Mouse (Mus musculus) hindbrain, embryonic 11.5 days (tissue): Measurements from ENCODE around the gene Pax1. TPM values are rescaled to one million over a fixed set of nuclear protein-coding genes. Genes with fewer than 3 reads are reported as not detected.

Experiments
- ATAC-seq: fragments of 200-750 bp; cut with Nextera tagmentation; 2 replicates; pipeline ENCODE4 v1.8.0; 2017; ENCODE audit warnings: mild to moderate bottlenecking, moderate TSS enrichment, moderate library complexity; ENCODE audit not compliant: low FRiP score
- DNase-seq: peaks from one replicate; pipeline ENCODE4 v3.0.0-alpha.2; 2015; ENCODE audit warnings: low spot score
- H3K27ac ChIP-seq: fragments of 300-500 bp; sonication (generic); 2 replicates; pipeline ENCODE4 v1.5.1; 2014; ENCODE audit warnings: mild to moderate bottlenecking, low read depth, low read length
- H3K27me3 ChIP-seq: fragments of 300-500 bp; sonication (generic); 2 replicates; pipeline ENCODE4 v1.6.1; 2014; ENCODE audit warnings: mild to moderate bottlenecking, low read length, moderate library complexity, mixed read lengths; ENCODE audit not compliant: control insufficient read depth, insufficient read depth
- H3K36me3 ChIP-seq: fragments of 300-500 bp; sonication (generic); 2 replicates; pipeline ENCODE4 v1.6.1; 2014; ENCODE audit warnings: mild to moderate bottlenecking, low read length, moderate library complexity, mixed read lengths; ENCODE audit not compliant: control insufficient read depth, insufficient read depth
- H3K4me1 ChIP-seq: fragments of 300-500 bp; sonication (generic); replicated peaks from 2 replicates; pipeline ENCODE4 v1.6.1; 2014; ENCODE audit warnings: low read length, mixed read lengths; ENCODE audit not compliant: control insufficient read depth, insufficient read depth
- H3K4me2 ChIP-seq: fragments of 300-500 bp; sonication (generic); replicated peaks from 2 replicates; pipeline ENCODE4 v1.6.1; 2014; ENCODE audit warnings: mild to moderate bottlenecking, low read depth, low read length
- H3K4me3 ChIP-seq: fragments of 300-500 bp; sonication (generic); 2 replicates; pipeline ENCODE4 v1.5.1; 2014; ENCODE audit warnings: low read depth, low read length
- H3K9ac ChIP-seq: fragments of 300-500 bp; sonication (generic); 2 replicates; pipeline ENCODE4 v1.6.1; 2014; ENCODE audit warnings: low read depth, low read length
- H3K9me3 ChIP-seq: fragments of 300-500 bp; sonication (generic); 2 replicates; pipeline ENCODE4 v1.6.1; 2016; ENCODE audit warnings: low read length; ENCODE audit not compliant: control insufficient read depth
- WGBS: fragments of 180-500 bp; shearing (Covaris S2); extraction: QIAGEN DNeasy Blood & Tissue Kit; methylation state at CpG from one replicate; pipeline ENCODE4 v1.1.7; 2014; 5-methylcytosine and 5-hydroxymethylcytosine counted together
- polyA plus RNA-seq: library from polyadenylated mRNA; unstranded; fragments of >200 nt; fragmentation: Nextera tagmentation; extraction: Ambion mirVana; gene quantifications from 2 replicates; pipeline ENCODE4 v1.2.1, GENCODE M21; 2014

Pax1 gene
- polyA plus RNA-seq, 1 experiment from 2014 or later, result 1.9 TPM

GRCm38 (mm10) chr2:147367911-147368591 lies 6.3 kb downstream of the Pax1 start:
- under 1% methylated on average over 32 of the region's 32 CpGs for WGBS

GRCm38 (mm10) chr2:147369561-147369960 lies 7.8 kb downstream of the Pax1 start:
- Histone ChIP-seq H3K4me3 (no peak overlapping the region), H3K4me2 (no peak overlapping the region), H3K4me1 (0 out of 2 replicates have a peak, but pooled peaks cover 8% of the 10 kb centered on the region), H3K9me3 (no peaks in the 10 kb centered on the region), H3K27ac (no peak overlapping the region), H3K9ac (no peak overlapping the region), H3K27me3 (peaks cover 88% of the 10 kb centered on the region), H3K36me3 (no peaks in the 10 kb centered on the region)
- 3% methylated on average over 9 of the region's 9 CpGs for WGBS
- ATAC-seq (no peak), DNase-seq (peak; percentile 42)

More at GRCm38 (mm10) chr2:147367911-147368591, 6.3 kb downstream of the Pax1 start:
- DNase-seq (peak; percentile 62), ATAC-seq (no peak)
- H3K9me3 ChIP-seq, result no peaks in the 10 kb centered on the region
- H3K4me2 ChIP-seq, result no peak overlapping the region
- H3K27me3 ChIP-seq, result peaks cover 89% of the 10 kb centered on the region
- no peaks in the 10 kb centered on the region for H3K36me3 ChIP-seq
- no peak overlapping the region for H3K27ac ChIP-seq
- no peak overlapping the region for H3K4me3 ChIP-seq
- no peak overlapping the region for H3K9ac ChIP-seq
- H3K4me1 ChIP-seq, result 0 out of 2 replicates have a peak, but pooled peaks cover 4% of the 10 kb centered on the region

GRCm38 (mm10) chr2:147370091-147370490 lies 8.4 kb downstream of the Pax1 start:
- no peaks in the 10 kb centered on the region for H3K9me3 ChIP-seq

GRCm38 (mm10) chr2:147371289-147371688 lies 9.6 kb downstream of the Pax1 start:
- no peak overlapping the region for H3K4me2 ChIP-seq
- no peak overlapping the region for H3K4me3 ChIP-seq
- DNase-seq, result no peak
- H3K9ac ChIP-seq, result no peak overlapping the region
- H3K4me1 ChIP-seq, result 0 out of 2 replicates have a peak, but pooled peaks cover 5% of the 10 kb centered on the region
- no peaks in the 10 kb centered on the region for H3K9me3 ChIP-seq
- peaks cover 87% of the 10 kb centered on the region for H3K27me3 ChIP-seq
- H3K27ac ChIP-seq, result no peak overlapping the region
- no peaks in the 10 kb centered on the region for H3K36me3 ChIP-seq
- no peak for ATAC-seq

More at GRCm38 (mm10) chr2:147370091-147370490, 8.4 kb downstream of the Pax1 start:
- Histone ChIP-seq H3K27me3 (peaks cover 88% of the 10 kb centered on the region), H3K36me3 (no peaks in the 10 kb centered on the region), H3K4me3 (no peak overlapping the region), H3K27ac (no peak overlapping the region), H3K4me1 (0 out of 2 replicates have a peak, but pooled peaks cover 5% of the 10 kb centered on the region), H3K9ac (no peak overlapping the region), H3K4me2 (no peak overlapping the region)
- DNase-seq (peak; percentile 39), ATAC-seq (no peak)
- 7% methylated on average over 5 of the region's 5 CpGs for WGBS

GRCm38 (mm10) chr2:147371840-147372239 lies 10.1 kb downstream of the Pax1 start:
- H3K4me1 ChIP-seq, result 0 out of 2 replicates have a peak, but pooled peaks cover 5% of the 10 kb centered on the region
- peaks cover 87% of the 10 kb centered on the region for H3K27me3 ChIP-seq
- H3K9me3 ChIP-seq, result no peaks in the 10 kb centered on the region
- no peak overlapping the region for H3K27ac ChIP-seq
- no peak overlapping the region for H3K4me3 ChIP-seq
- ATAC-seq (no peak), DNase-seq (peak; percentile 52)
- H3K4me2 ChIP-seq, result no peak overlapping the region
- H3K36me3 ChIP-seq, result no peaks in the 10 kb centered on the region
- no peak overlapping the region for H3K9ac ChIP-seq
- WGBS, result 3% methylated on average over 4 of the region's 4 CpGs

- no peak overlapping the region for H3K9ac ChIP-seq
- under 1% methylated on average over 28 of the region's 28 CpGs for whole genome bisulfite sequencing
- H3K4me2 ChIP-seq, result no peak overlapping the region
- H3K4me3 ChIP-seq, result no peak overlapping the region
- no peaks in the 10 kb centered on the region for H3K36me3 ChIP-seq
- 0 out of 2 replicates have a peak, but pooled peaks cover 5% of the 10 kb centered on the region for H3K4me1 ChIP-seq
- ATAC-seq (0 out of 2 replicates have a peak, but pooled peaks have one; percentile 21), DNase-seq (peak; percentile 57)
- H3K9me3 ChIP-seq, result no peaks in the 10 kb centered on the region
- peaks cover 87% of the 10 kb centered on the region for H3K27me3 ChIP-seq
- no peak overlapping the region for H3K27ac ChIP-seq
Measured at GRCm38 (mm10) chr2:147372947-147373666, 11.4 kb downstream of the Pax1 start.

GRCm38 (mm10) chr2:147373667-147374007 lies 11.9 kb downstream of the Pax1 start:
- no peak for DNase-seq
- H3K9ac ChIP-seq, result no peak overlapping the region
- H3K4me1 ChIP-seq, result 0 out of 2 replicates have a peak, but pooled peaks cover 5% of the 10 kb centered on the region
- 0 out of 2 replicates have a peak, but pooled peaks have one; percentile 39 for ATAC-seq
- no peaks in the 10 kb centered on the region for H3K9me3 ChIP-seq
- H3K36me3 ChIP-seq, result no peaks in the 10 kb centered on the region
- 0% methylated on average over 19 of the region's 19 CpGs for WGBS
- H3K27me3 ChIP-seq, result peaks cover 86% of the 10 kb centered on the region
- H3K4me3 ChIP-seq, result no peak overlapping the region
- H3K27ac ChIP-seq, result no peak overlapping the region
- H3K4me2 ChIP-seq, result no peak overlapping the region

- DNase-seq (no peak), ATAC-seq (no peak)
- Histone ChIP-seq H3K4me2 (no peak overlapping the region), H3K4me1 (0 out of 2 replicates have a peak, but pooled peaks cover 5% of the 10 kb centered on the region), H3K9me3 (no peaks in the 10 kb centered on the region), H3K4me3 (no peak overlapping the region), H3K27me3 (peaks cover 86% of the 10 kb centered on the region), H3K27ac (no peak overlapping the region), H3K36me3 (no peaks in the 10 kb centered on the region), H3K9ac (no peak overlapping the region)
- 3% methylated on average over 4 of the region's 4 CpGs for WGBS
Measured at GRCm38 (mm10) chr2:147374245-147374644, 12.5 kb downstream of the Pax1 start.
